Mouse (Mus musculus): Measurements from ENCODE around the gene Scn4a.

GRCm38 (mm10) chr11:106373998-106374397 lies 20.9 kb upstream of the Scn4a start:
- TF ChIP-seq POLR2A (IDR thresholded peaks at IDR 0.05; ENCODE audit: insufficient read depth, low read depth, low read length) (no peak), CTCF (IDR thresholded peaks at IDR 0.05; ENCODE audit: insufficient read depth, low read depth, low read length) (no peak)

Data from olfactory bulb, adult 2 months (tissue).